Mouse (Mus musculus) heart, embryonic 14.5 days (tissue): ENCODE measurements around the gene Ppp2ca. TPM values are rescaled to one million over a fixed set of nuclear protein-coding genes. Genes with fewer than 3 reads are reported as not detected.

Experiments
- ATAC-seq: fragments of 200-750 bp; cut with Nextera tagmentation; 2 replicates; pipeline ENCODE4 v1.8.0; 2017; ENCODE audit warnings: low read depth, moderate TSS enrichment; ENCODE audit not compliant: insufficient number of reproducible peaks, insufficient read depth, low FRiP score
- H3K27ac ChIP-seq, 2 experiments: fragments of 200-500 bp in 1 of 2; fragments of 300-500 bp in 1 of 2; sonication (generic) in 1 of 2; replicated peaks in 1 of 2; 2 replicates each; pipeline ENCODE4 v1.5.1; 2012 to 2014; ENCODE audit warnings: low read depth in 2 of 2, low read length in 2 of 2, control low read depth in 1 of 2, mild to moderate bottlenecking in 1 of 2, mixed read lengths in 1 of 2; ENCODE audit not compliant: control insufficient read depth in 1 of 2, insufficient read depth in 1 of 2
- H3K27me3 ChIP-seq: fragments of 300-500 bp; sonication (generic); 2 replicates; pipeline ENCODE4 v1.6.1; 2014; ENCODE audit warnings: mild to moderate bottlenecking, low read length, control low read depth; ENCODE audit not compliant: control insufficient read depth, insufficient read depth
- H3K36me3 ChIP-seq: fragments of 300-500 bp; sonication (generic); 2 replicates; pipeline ENCODE4 v1.6.1; 2014; ENCODE audit warnings: mild to moderate bottlenecking, control low read depth, low read length, mixed read lengths; ENCODE audit not compliant: control insufficient read depth, insufficient read depth
- H3K4me1 ChIP-seq, 2 experiments: fragments of 200-500 bp in 1 of 2; fragments of 300-500 bp in 1 of 2; sonication (generic) in 1 of 2; 2 replicates each; pipeline ENCODE4 v1.6.1; 2012 to 2014; ENCODE audit warnings: low read length in 2 of 2, control low read depth in 1 of 2, mixed read lengths in 1 of 2; ENCODE audit not compliant: control insufficient read depth in 2 of 2, insufficient read depth in 2 of 2
- H3K4me2 ChIP-seq: fragments of 300-500 bp; sonication (generic); 2 replicates; pipeline ENCODE4 v1.6.1; 2014; ENCODE audit warnings: mild to moderate bottlenecking, low read length
- H3K4me3 ChIP-seq, 2 experiments: fragments of 200-500 bp in 1 of 2; fragments of 300-500 bp in 1 of 2; sonication (generic) in 1 of 2; 2 replicates each; pipeline ENCODE4 v1.5.1; 2012 to 2014; ENCODE audit warnings: low read length in 2 of 2, mild to moderate bottlenecking in 2 of 2, control low read depth in 1 of 2, low read depth in 1 of 2, moderate library complexity in 1 of 2; ENCODE audit not compliant: control insufficient read depth in 1 of 2, insufficient read depth in 1 of 2
- H3K9ac ChIP-seq: fragments of 300-500 bp; sonication (generic); 2 replicates; pipeline ENCODE4 v1.6.1; 2014; ENCODE audit warnings: mild to moderate bottlenecking, low read length
- H3K9me3 ChIP-seq: fragments of 300-500 bp; sonication (generic); 2 replicates; pipeline ENCODE4 v1.6.1; 2016; ENCODE audit warnings: low read length, control low read depth; ENCODE audit not compliant: control insufficient read depth
- WGBS: fragments of 180-500 bp; shearing (Covaris S2); extraction: QIAGEN DNeasy Blood & Tissue Kit; methylation state at CpG from one replicate; pipeline ENCODE4 v1.1.7; 2014; 5-methylcytosine and 5-hydroxymethylcytosine counted together
- polyA plus RNA-seq: library from polyadenylated mRNA; unstranded; fragments of >200 nt; fragmentation: Nextera tagmentation; extraction: Ambion mirVana; gene quantifications from 2 replicates; pipeline ENCODE4 v1.2.1, GENCODE M21; 2014

Ppp2ca gene
- polyA plus RNA-seq, 1 experiment from 2014 or later, result 86.7 TPM

DNA sequence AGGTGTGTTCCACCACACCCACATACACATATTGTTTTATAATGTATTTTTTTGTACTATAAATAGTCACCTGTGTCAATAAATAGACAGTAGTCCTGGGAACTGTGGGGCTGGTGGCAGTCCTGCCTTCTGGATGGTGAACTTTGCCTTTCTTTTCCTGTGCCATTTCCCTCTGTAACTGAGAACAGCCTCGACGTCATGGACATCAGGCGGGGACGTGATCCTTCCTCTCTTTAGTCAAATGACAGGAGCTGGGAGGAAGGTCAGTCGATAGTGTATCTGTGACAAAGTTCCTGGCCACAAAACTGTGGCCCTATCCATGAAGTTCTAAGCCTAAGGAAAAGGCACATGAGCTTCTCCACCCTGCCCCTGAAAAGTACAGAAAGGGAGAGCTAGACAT, 3.9 kb upstream of the Ppp2ca start:
- Histone ChIP-seq H3K4me1 (peaks cover 8 to 13% of the 10 kb centered on the region in 2 experiments), H3K9me3 (no peaks in the 10 kb centered on the region), H3K4me3 (no peak overlapping the region), H3K36me3 (no peaks in the 10 kb centered on the region), H3K4me2 (no peak overlapping the region), H3K9ac (no peak overlapping the region), H3K27me3 (no peaks in the 10 kb centered on the region), H3K27ac (peak overlapping the region; percentile 37 to 39; a peak in 2 of 4 replicates)
- ATAC-seq, result no peak
- 51% methylated on average over 5 of the region's 5 CpGs for WGBS

DNA sequence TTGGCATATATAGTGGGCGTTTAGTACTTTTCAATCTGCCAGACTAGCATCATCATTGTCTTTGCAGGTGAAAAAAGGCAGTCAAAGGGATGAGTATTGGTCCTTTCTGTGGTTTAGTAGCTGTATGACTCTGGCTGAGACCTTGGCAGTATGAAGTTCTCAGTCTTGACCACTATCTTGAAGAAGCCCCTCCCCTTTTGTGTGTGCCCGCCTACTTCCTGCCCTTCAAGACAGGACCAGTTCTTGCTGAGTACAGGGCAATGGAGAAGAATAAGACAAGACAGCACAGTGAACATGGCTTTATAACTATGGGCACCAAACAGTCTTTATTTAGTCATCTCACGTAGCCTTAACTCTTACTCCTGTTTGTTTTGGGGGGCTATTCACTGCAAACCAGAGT, 1.5 kb upstream of the Ppp2ca start:
- Histone ChIP-seq H3K4me1 (peaks cover 8 to 30% of the 10 kb centered on the region in 2 experiments), H3K4me3 (no peak overlapping the region), H3K36me3 (no peaks in the 10 kb centered on the region), H3K9me3 (no peaks in the 10 kb centered on the region), H3K27me3 (no peaks in the 10 kb centered on the region), H3K27ac (no peak overlapping the region), H3K4me2 (no peak overlapping the region), H3K9ac (no peak overlapping the region)
- 69% methylated on average over 3 of the region's 3 CpGs for WGBS
- ATAC-seq, result no peak

- WGBS, result 85% methylated on average over 2 of the region's 2 CpGs
- Histone ChIP-seq H3K4me1 (peaks cover 8 to 32% of the 10 kb centered on the region in 2 experiments), H3K27ac (peak overlapping the region; percentile 91 to 100), H3K9me3 (no peaks in the 10 kb centered on the region), H3K27me3 (no peaks in the 10 kb centered on the region), H3K4me3 (peak overlapping the region in 1 of 2 experiments; percentile 72; a peak in 2 of 4 replicates), H3K9ac (peak overlapping the region; percentile 68), H3K4me2 (peak overlapping the region; percentile 63), H3K36me3 (no peaks in the 10 kb centered on the region)
- ATAC-seq, result no peak
These were observed 885 bp upstream of the Ppp2ca start for GRCm38 (mm10) chr11:52097596-52097995.

DNA sequence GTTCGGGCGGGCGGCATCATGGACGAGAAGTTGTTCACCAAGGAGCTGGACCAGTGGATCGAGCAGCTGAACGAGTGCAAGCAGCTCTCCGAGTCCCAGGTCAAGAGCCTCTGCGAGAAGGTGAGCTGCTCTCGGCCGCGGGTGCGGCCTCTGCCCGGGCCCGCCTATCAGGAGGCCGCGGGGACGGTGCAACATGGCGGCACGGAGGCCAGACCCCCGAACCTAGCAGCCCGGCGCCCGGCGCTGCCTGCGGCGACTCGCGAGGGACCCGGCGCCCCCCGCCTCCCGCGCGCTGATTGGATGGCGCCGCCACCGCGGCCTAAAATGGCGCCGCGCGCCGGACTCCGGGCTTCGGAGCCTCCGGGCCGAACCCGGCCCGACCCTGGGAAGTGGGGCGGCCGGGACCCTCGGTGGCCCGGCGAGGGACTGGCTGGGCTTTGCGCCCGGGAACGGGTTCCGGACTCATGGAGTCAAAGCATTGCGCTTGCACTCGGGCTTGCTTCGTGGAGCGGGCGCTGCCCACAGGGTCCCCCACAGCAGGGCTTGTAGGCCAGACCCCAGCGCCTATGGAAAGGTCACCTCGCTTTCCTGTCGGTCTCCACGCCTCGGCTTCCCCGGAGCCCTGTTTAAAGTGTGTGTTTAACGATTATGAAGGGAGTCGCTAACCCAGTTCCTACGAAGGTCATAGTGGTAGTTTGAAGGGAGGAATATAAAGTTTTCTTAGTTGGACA, 715 bp downstream of the Ppp2ca start:
- H3K9ac ChIP-seq, result peak overlapping the region; percentile 96
- H3K4me2 ChIP-seq, result peak overlapping the region; percentile 82
- under 1% methylated on average over 67 of the region's 72 CpGs for WGBS
- peak overlapping the region; percentile 72 to 97 for H3K4me3 ChIP-seq
- no peaks in the 10 kb centered on the region for H3K36me3 ChIP-seq
- H3K27ac ChIP-seq, result peak overlapping the region; percentile 99 to 100
- no peaks in the 10 kb centered on the region for H3K27me3 ChIP-seq
- peaks cover 9 to 43% of the 10 kb centered on the region in 2 experiments for H3K4me1 ChIP-seq
- no peaks in the 10 kb centered on the region for H3K9me3 ChIP-seq
- peak; percentile 78 for ATAC-seq

GRCm38 (mm10) chr11:52099771-52100219, 1.3 kb downstream of the Ppp2ca start:
- peak overlapping the region; percentile 96 for H3K9ac ChIP-seq
- under 1% methylated on average over 7 of the region's 7 CpGs for WGBS
- ATAC-seq, result no peak
- no peaks in the 10 kb centered on the region for H3K9me3 ChIP-seq
- H3K4me3 ChIP-seq, result peak overlapping the region; percentile 72 to 97
- peak overlapping the region; percentile 99 to 100; a peak in 3 of 4 replicates for H3K27ac ChIP-seq
- H3K4me2 ChIP-seq, result peak overlapping the region; percentile 82
- peaks cover 11 to 49% of the 10 kb centered on the region in 2 experiments for H3K4me1 ChIP-seq
- H3K36me3 ChIP-seq, result no peaks in the 10 kb centered on the region
- H3K27me3 ChIP-seq, result no peaks in the 10 kb centered on the region

GRCm38 (mm10) chr11:52102977-52103376, 4.5 kb downstream of the Ppp2ca start:
- no peaks in the 10 kb centered on the region for H3K27me3 ChIP-seq
- no peak overlapping the region for H3K9ac ChIP-seq
- H3K27ac ChIP-seq, result no peak overlapping the region
- no peak for ATAC-seq
- peaks cover 6 to 51% of the 10 kb centered on the region in 2 experiments for H3K4me1 ChIP-seq
- WGBS, result 69% methylated on average over 4 of the region's 4 CpGs
- no peak overlapping the region for H3K4me3 ChIP-seq
- H3K9me3 ChIP-seq, result no peaks in the 10 kb centered on the region
- H3K4me2 ChIP-seq, result 0 out of 2 replicates have a peak overlapping the region, but pooled peaks have one; percentile 5
- H3K36me3 ChIP-seq, result no peaks in the 10 kb centered on the region

DNA sequence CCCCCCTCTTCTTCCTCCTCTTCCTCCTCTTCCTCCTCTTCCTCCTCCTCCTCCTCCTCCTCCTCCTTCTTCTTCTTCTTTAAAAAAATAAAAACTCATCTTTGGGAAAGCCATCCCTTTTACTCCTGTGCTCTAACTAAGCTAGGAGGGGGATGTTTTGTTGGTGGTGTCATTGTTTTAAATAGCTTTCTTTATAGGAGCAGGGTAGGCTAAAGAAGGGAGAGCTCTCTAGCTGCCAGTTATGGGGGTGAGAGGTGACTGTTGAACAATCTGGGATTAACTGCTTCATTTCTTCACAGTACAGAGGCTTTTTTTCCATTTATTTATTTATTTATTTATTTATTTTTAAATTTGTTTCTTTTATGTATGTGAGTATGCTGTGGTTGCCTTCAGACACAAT, 7.0 kb downstream of the Ppp2ca start:
- ATAC-seq, result peak; percentile 66; the same call in 1 of the 2 replicates
- no peak overlapping the region for H3K4me3 ChIP-seq
- peaks cover 2 to 53% of the 10 kb centered on the region in 2 experiments; a peak in 3 of 4 replicates for H3K4me1 ChIP-seq
- peak overlapping the region; percentile 39 for H3K4me2 ChIP-seq
- no peaks in the 10 kb centered on the region for H3K9me3 ChIP-seq
- H3K9ac ChIP-seq, result no peak overlapping the region
- H3K27ac ChIP-seq, result peak overlapping the region in 1 of 2 experiments; percentile 55; a peak in 2 of 4 replicates
- no peaks in the 10 kb centered on the region for H3K36me3 ChIP-seq
- H3K27me3 ChIP-seq, result no peaks in the 10 kb centered on the region
